Mouse (Mus musculus): ENCODE measurements around the gene Nxph3.

Nxph3 gene

DNA sequence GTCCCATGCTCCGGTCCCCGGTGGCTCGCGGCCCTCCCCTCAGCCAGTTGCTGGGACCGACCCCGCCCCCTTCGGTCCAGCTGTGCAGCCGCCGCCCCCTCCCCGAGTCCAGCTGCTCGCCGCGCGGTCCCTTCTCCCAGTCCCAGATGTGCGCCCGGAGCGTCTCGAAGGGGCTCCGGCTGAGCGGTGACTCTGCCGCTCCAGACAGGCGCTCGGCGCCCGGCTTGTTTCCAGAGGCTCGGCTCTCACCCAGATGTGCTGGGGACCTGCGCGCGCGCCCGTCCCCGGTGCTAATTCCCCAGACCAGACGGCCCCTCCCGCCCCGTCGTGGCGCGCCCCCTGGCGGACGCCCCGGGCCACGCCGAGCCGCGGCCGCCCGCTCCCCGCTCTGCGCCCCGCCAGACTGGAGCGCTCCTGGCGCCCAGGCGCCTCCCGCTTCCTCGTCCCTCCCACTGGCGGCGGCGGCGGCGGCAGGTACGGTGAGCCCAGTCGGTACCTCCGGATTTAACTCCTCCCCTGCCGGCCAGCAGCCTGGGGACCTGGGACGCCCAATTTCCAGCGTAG lies at the start of gene Nxph3:
Gene Nxph3 (minus strand): TSS at position 273 of the 564 bp plus-strand sequence.
- peak; percentile 82 for DNase-seq (ENCODE audit: extremely low spot score, low spot score)

DNA sequence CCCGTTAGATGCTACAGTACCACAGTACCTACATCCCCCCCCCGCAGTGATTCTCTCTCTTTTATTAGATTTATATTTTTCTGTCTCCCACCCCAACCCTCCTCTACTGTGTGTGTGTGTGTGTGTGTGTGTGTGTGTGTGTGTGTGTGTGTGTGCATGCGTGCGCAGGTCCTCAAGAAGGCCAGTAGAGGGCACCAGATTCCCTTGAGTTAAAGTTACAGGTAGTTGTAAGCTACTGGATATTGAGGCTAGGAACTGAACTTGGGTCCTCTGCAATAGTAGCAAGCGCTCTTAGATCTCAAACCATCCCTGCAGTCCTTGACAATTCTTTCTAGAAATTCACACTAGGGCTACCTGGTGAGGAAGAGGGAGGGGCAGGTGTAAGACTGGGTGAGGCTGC lies 49.5 kb upstream of the Nxph3 start:
- no peak for DNase-seq (ENCODE audit: extremely low spot score, low spot score)

DNA sequence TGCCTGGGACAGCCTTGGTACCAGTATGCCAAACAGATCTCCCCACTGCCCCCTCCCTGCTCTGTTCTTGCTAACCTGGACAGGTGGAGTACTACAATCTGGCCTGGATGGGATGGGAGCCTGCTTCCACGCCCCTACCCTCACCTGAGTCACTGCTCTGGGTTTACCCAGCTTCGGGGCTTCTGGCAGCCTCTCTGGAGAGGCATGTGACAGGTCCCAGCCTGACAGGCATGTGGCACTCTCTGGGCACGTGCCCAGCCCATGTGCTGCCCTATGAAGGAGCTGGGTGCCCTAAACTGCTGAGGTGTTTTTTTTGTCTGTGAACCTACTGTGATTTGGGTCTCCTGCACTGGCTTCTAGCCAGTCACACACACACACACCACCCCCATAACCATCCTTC lies 46.4 kb upstream of the Nxph3 start:
- DNase-seq (ENCODE audit: extremely low spot score, low spot score), result no peak

DNA sequence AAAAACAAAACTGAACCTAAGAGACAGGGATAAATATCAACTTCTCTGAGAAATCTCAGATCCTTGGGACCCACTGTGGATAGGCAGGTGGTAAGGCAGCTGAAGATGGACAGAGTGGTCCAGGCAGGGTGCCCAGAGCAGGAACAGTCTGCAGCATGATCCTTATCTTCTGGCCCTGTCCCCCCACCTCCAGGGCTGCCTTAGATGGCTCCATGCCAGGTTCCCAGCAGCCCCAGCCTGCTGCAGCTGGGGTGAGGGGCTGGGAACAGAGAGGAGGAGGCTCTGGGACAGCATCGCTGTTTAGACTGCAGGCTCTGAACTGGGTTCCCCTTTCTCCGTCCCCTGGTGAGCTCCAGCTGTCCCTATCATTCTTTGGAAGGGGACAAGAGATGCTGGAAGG lies 45.4 kb upstream of the Nxph3 start:
- DNase-seq (ENCODE audit: extremely low spot score, low spot score), result no peak

DNA sequence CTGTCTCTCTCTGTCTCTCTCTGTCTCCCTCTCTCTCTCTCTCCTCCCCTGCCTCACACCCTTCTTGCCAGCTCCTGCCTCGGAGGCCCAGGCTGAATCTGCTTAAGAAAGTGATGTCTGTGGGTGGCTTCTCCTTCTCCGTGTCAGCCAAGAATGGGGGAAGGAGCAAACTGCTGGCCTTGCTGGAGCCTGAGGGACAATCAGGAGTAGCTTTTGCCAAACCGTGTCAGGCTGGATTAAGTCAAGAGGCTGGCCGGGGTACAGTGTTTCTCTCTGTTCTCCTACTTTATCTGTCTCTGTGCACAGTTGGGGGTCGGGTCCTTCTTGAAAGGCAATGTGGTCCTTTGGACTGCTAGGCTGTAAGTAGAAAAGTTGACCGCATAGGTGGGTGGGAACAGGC lies 43.3 kb upstream of the Nxph3 start:
- DNase-seq (ENCODE audit: extremely low spot score, low spot score), result no peak

DNA sequence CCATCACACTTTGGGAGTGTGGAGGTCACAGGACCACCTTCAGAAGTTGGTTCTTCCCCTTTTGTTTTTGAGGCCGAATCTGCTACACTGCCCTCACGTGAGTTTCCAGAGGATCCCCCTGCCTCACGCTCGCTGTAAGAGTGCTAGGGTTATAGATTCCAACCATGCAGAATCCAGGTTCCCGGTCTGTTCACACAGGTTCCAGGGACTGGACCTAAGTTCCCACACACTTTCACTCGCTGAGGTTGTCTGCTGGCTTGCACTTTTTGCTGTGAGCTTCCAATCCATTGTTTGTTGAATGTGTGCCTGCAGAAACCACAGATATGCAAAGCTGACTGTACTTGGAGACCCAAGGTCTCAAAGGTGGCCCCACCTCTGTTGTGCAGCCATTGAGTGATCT lies 42.7 kb upstream of the Nxph3 start:
- DNase-seq (ENCODE audit: extremely low spot score, low spot score), result no peak

DNA sequence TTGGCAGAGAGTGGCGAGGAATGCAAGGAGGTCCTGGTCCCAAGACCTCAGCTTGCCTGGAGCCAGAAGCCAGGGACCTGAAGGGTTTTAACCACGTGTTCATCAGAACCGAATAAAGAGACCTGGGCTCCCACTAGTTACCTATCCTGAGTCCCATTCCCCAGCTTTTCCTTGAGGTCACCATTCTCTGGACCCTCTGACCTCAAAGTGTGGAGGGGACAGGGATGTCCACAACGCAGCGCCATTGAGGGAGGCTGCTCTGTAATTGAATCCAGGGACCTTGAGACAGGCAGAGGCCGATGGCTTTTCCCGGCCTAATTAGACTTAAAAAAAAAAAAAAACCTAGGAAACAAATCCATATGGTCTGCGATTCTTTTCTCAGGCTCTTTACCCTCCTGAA lies 40.9 kb upstream of the Nxph3 start:
- DNase-seq (ENCODE audit: extremely low spot score, low spot score), result no peak

DNA sequence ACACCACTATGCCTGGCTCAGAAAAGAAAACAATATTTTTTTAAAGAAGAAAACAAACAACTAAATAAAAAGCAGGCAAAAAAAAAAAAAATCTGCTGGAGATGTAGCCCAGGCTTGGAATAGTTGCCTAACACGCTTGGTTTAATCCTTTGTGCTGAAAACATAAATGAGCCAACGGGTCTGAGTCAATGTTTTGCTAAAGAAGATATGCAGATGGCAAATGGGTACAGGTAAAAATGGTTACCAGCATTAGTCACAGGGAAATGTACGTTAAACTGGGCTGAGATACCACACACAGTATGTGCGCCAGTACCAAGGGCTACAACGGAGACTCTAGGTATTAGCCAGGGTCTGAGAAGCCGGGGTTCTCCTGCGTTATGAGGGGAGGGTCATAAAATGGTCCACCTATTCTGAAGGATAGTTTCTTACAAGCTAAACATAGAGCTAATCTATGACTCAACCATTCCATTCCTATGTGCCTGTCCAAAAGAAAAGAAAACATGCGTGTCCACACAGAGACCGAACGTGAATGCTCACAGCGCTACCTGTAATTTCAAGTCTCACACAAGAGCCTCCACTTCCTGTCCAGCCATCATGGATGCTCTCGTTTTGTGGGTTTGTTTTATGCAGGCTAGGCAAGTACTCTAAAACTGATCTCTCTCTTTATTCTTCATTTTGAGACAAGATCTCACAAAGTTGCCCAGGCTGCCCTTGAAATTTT lies 36.1 kb upstream of the Nxph3 start:
- no peak for DNase-seq (ENCODE audit: extremely low spot score, low spot score)

DNA sequence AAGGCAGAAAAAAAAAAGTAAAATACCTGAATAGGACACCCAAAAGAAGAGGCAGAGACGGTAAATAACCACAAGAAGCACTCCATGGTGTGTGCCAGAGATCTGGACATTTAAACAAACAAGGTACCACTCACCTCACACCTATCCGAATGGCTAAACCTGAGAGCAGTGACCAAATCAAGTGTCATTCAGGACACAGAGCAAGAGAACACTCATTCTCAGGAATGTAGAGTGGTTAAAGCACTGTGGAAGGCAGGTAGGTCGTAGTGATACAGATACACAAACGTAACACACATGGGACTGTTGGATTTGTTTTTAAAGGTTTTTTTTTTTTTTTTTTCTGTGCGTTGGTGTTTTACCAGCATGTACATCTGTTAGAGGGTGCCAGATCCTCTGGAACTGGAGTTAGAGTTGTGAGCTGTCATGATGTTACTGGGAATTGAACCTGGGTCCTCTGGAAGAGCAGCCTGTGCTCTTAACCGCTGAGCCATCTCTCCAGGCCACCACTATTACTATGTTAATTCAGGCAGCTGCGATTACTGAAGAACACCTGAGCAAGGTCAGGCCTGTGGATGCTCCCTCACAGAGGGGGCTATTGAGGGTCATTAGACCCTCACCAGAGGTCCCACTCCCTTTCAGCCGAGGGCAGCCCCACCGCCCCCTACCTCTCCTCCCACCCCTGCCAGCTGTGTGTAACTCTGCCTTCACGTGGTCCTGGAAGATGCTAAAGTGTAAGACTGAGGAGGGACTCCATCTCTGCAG lies 31.8 kb upstream of the Nxph3 start:
- no peak for DNase-seq (ENCODE audit: extremely low spot score, low spot score)

DNA sequence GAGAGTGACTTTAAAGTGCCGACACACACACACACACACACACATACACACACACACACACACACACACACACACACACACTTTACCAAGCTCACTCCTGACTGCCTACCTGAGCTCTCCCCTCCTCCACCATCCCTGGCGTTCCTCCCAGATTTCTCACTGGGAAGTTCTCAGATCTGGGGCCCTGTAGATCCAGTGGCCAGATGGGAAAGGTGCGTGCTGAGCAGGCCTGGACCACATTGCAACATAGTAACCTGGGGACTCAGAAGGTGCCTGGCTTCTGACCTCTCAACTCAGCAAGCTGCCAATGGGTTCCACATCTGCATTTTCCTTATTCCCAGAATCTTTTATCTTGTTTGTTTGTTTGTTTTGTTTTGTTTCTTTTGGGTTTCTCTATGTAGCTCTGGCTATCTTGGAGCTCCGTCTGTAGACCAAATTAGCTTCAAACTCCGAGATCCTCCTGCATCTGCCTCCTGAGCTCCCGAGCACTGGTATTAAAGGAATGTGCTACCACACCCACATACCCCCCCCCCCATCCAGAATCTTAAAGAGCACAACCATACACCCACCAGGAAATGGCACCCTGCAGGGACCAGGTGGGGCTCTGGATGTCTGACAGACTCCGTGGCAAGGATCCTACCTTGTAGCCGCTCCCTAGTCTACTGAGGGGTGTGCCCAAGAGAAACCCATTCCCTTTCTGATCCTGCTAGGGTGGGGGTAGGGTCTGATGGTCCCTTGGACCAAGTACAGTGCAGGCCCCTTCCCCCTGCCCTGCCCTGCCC lies 30.4 kb upstream of the Nxph3 start:
- no peak for DNase-seq (ENCODE audit: extremely low spot score, low spot score)

DNA sequence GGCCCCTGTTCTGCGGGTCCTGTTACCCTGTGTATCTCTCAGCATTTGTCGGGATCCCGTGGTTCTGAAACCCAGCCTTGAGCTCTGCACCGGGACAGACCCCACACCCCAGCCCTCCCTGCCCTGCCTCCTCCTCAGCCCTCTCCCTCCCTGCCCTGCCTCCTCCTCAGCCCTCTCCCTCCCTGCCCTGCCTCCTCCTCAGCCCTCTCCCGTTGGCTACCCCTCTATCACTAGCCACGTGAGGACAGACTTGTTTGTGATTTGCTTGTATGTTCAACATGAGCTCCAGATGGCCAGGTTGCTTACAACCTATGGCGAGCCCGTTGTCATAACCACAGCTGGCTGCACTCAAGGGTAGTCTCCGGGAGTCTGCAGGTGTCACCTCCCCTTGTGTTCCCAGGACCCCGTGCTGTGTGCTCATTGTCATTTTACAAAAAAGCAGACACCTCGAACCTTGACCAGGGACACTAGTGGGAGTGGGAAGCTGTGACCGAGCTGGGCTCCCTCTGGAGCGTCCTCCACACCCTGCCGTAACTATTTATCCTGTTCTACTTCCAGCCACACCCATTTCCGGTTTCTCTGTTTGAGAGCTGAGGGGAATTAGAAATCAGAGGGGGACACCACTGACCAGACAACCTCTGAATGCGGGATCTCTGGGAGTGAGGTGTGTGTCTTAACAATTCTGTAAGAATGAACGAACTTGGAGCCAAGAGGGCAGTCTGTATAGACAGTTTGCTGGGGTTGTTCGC lies 26.4 kb upstream of the Nxph3 start:
- DNase-seq (ENCODE audit: extremely low spot score, low spot score), result no peak

DNA sequence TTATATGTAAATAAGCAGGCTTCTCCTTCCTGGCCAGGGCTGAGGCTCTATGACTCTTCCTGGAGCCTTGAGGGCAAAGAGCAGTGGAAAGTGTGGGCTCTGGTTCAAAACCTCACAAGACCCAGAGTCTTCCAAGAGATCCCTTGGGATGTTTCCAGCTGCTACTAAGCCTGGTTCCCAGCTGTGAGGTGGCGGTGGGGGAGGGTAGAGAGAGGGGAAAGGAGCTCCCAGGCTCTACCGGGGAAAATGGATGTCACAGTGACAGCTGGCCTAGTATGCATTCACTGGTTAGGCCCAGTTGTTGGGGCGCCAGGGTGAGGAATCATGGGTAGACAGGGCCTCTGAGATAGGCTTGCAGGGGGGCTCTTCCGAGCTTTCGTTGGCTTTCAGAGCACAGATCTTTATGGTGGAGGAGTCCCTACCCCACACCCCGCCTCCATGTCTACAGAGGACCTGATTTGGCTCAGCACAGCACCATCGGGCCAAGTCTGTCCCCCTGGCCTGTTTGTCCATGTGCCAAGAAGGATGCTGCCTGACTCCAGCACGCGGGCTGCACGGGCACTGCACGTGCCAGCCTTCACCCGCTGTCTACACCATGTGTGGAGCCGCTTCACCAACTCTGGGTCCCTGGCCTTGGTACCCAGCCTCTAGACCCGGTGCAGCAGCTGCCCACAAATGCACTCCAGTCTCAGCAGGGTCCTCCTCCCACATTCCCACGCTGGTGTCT lies 24.2 kb upstream of the Nxph3 start:
- no peak for DNase-seq (ENCODE audit: extremely low spot score, low spot score)

DNA sequence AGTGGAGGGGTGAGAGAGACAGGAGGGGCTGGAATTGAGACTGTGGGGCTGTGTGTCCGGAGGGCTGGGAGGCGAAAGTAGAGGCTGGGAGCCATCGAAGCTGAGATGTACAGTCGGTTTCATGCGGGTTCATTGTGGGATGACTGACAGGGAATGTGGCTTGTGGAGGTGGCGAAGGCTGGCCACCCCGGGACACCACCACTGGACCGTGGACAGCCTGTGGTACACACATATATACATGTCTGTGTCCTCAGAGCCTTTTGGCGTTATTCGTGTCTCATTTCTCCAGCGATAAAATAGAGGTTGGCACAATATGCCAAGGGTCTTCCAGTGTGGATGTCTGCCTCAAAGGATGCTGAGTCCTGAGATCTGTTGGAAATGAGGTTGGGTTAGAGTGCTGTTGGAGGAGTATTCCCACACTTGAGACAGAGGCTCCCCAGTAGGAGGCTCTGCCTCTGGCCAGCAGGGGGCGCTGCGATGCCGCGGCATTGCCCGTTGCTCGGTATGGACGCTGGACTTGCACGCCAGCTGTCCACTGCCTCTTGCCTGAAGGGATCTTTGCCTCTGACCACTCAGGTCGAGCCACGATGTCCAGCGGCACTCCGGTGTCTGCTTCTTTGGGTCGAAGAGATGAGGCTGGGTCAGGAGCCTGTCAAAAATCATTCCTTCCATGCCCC lies 19.3 kb upstream of the Nxph3 start:
- DNase-seq (ENCODE audit: extremely low spot score, low spot score), result peak; percentile 97

DNA sequence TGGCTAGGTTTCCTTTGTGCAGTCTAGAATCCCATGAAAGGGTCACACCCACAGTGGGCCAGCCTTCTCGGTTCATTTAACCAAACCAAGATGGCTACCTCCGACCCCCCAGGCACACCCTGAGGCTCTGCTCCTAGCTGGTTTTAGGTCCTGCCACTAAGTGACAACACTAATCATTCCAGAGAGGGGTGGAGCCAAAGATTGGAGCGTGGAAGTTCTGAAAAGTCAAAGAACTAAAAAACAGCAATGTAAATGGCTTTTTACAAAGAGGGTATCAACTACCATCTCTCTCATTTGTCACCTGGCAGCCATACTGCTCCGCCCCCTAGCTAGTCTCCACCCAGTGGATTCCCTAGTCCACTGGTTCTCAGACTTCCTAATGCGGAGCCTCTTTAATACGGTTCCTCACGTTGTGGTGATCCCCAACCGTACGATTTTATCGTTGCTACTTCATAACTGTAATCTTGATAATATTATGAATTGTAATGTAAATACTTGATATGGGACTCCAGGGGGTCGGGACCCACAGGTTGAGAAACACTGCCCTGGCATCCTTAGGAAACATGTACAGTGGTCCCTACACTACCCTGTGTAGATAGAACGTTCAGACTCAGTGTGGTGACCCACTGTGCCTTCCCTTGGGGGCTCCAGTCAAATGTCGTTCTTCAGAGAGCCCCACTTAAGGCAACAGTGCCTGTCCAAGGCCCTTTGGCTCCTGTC lies 18.1 kb upstream of the Nxph3 start:
- no peak for DNase-seq (ENCODE audit: extremely low spot score, low spot score)

DNA sequence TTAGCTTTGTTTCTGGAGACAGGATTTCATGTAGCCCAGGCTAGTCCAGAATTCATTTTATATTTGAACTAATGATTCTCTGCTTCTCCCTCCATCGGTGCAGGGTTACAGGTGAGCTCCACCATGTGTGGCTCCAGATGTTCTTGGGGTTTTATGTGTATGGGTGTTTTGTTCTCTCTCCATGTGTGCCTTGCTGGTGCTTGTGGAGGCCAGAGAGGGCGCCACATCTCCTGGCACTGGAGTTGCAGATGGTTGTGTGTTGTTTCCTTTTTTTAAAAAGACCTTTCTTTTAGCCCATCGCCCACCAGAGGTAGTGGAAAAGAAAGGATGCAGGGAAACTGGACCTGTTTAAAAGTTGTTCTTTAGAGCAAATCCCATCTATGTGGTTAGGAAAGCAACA lies 13.9 kb upstream of the Nxph3 start:
- DNase-seq (ENCODE audit: extremely low spot score, low spot score), result no peak

DNA sequence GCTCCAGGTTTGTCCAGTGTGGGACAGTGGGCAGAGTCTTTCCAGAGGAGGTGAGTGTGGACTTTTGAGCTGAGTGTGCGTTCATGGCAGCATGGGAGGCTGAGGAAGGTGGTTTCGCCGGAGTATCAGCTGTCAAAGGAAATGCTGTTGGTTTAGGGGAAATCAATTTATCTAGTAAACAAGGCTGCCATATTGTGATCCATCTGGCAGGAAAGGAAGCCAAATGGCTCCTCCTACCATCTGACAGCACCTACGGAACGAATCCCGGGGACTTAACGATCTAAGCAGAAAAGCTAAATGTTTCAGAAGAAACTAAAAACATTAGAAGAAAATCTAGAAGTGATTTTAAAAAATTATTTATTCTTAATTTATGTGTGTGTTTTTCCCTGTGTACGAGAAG lies 12.9 kb upstream of the Nxph3 start:
- DNase-seq (ENCODE audit: extremely low spot score, low spot score), result no peak

DNA sequence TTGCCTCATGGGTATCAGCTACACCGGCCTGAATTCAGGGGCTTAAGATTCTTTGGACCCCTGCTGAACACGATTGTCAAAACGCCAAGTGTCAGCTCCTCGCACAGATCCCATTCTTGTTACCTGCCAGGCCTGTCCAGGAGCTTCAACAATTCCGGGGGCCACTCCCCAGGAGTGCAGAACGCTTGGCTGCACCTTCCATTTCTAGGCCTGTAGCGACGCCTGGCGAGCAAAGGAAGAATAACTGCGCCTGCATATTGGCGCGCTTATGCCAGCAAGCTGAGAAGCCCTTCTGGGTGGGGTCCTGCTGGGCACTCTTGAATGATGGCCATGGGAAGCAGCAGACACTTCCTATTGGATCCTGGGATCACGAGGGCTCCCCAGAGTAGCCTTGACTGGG lies 7.2 kb upstream of the Nxph3 start:
- peak; percentile 83 for DNase-seq (ENCODE audit: extremely low spot score, low spot score)

DNA sequence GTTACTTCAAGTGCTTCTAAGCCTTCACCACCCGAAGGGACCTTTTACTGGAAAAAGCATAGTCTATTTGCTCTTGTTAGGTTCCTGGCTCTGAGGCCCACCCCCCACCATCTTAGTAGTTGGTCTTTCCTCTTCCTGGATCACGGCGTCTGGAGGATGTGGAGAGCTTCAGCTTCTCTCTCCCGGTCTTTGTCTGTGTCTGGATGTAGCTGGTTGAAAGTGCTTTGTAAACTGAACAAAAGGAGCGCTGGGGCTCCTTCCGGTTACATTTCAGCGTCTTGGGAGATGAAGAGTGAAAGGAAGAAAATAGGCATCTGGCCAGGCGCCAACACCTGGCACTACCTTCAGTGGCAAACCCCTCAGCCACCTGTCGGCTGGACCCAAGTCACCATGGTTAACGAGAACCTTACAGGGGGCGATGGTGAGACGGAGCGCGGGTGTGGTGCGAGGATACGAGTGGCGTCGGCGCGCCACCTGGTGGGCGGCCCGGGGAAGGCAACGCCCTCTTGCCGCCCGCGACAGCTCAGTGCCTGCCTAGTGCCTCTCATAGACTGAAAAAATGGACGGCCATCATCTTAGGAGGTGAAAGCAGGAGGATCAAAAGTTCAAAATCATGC lies 6.2 kb upstream of the Nxph3 start:
- DNase-seq (ENCODE audit: extremely low spot score, low spot score), result peak; percentile 88

DNA sequence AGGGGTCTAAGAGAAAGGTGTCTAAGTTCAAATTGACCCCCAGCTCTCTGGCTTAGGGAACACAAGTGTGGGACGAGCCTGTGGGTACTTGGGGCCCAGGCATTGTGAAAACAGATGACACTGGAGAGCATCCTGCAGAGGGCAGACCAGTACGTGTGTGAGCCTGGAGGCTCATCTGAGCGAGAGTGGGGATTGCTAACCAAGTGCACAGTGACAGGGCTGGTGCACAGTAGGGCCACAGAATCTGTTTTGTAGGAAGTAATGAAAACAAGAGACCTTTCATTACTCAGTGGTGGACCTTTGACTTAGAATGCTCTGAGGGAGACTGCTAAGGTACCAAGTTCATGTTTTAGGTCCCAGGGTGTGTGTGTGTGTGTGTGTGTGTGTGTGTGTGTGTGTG lies 5.6 kb upstream of the Nxph3 start:
- DNase-seq (ENCODE audit: extremely low spot score, low spot score), result no peak
